Mouse (Mus musculus) right cerebral cortex, postnatal 10 days (tissue): Measurements from ENCODE around the gene Card9.
A peak's percentile ranks its signal among the peaks of the same experiment; 100 is the strongest.
"Not testable (repeated sequence)": the region's sequence is repeated elsewhere in the genome, so short reads cannot be mapped to it uniquely, and the experiment has no call there.

Experiments
- DNase-seq, 2 experiments: peaks; one replicate each; pipeline ENCODE4 v3.0.0; 2021; ENCODE audit warnings: low spot score in 2 of 2

The Card9 gene

GRCm38 (mm10) chr2:26360772-26361171 lies at the start of gene Card9:
Card9 (minus strand) TSS chr2:26360918.
- DNase-seq: peak in 1 of 2 experiments; percentile 43

DNA sequence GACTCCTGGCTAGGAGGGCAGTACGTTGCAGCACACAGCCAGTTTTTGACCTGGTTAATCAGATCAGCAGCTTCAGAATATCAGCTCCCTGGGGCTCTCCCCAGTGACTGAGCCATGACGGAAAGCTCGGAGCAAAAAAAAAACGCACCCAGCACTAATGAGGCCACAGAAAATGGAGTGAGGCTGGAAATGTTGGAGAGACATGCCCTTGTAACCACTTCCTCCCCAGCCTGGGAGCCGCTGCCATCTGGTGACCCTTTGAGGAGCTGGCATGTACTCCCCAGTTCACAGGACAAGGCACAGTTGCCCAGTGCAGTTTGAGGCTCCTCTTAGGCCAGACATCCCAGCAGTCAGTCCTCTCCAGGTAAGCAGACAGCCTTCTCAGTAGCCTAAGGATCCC lies 49.4 kb upstream of the Card9 start:
- no peak for DNase-seq

- no peak for DNase-seq
Observed at GRCm38 (mm10) chr2:26409362-26409761, 48.6 kb upstream of the Card9 start.

DNA sequence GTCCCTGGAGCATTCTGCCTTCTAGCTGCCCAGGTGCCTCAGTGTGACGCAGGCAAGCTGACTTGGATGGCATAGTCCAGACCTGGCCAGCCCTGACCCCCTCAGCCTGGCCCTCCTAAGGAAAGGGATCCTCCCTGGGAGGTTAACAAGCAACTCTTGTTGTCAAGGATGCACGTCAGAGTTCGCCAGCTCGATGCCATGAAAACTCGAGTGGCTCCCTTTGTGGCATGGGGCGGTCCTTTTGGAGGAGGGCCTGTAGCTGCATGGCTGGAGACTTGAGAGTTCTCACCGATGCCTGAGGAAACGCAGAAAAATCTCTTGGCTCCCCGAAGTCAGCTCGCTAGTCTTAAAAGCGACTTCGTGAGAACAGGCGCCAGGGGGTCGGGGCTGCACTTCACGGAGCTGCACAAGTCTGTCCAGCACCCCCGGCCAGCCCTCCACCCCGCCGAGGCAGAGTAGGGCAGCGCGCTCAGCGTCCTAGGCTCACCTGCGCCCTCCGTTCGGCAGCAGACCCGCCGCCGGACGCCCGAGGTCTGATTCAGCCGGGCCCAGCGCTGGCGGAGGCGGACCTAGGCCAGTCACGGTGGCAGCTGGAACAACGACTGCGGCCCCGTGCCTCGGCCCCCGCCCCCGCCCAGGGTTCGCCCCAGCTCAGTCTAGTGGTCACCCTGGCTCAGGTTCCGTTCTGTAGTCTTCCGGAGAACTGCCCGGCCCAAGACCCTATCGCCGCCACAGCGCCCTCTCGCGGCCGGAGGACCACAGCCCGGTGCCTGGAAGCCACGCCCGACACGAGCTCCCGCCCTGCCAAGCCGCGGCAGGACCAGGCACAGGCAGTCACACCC lies 48.0 kb upstream of the Card9 start, which contains the start of gene Inpp5e:
Inpp5e (minus strand) TSS at position 689 of the 842 bp plus-strand sequence.
- DNase-seq: peak; percentile 95 to 97

GRCm38 (mm10) chr2:26403306-26403705 lies 42.6 kb upstream of the Card9 start:
- DNase-seq: no peak

DNA sequence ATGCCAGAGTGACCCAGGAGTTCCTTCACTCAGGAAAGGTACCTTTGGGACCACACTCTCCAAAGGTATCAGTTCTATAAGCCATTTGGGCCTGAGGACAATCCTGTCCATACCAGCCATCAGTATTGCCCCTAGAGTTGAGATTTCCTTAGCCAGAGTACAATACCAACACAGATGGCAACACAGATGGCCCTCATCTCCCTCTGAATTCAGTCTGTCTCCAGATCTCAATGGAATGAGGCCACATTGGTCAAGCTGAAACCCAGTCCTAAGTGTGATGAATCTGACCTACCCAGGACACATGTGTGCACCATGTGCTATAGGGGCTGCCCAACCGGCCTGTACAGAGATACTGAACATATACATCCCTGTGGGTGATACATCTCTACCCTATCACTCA lies 41.5 kb upstream of the Card9 start:
- DNase-seq: no peak

DNA sequence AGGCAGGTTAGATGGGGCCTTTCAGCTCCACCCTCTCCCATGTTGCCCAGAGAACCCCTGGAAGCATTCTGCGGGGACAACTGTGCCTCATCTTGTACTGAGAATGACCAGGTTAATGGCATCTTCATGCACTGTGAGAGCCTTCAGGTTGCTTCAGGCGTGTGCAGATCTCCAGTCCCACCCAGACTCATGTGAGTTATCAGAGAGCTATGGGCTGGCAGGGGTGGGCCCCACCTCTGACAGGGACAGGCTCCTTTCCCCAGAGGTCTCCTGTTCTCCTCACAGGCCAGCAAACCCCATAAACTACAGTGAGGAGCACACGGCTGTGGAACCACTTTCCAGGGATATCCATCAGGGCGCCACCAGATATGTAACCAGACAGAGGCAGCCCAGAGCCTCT lies 40.3 kb upstream of the Card9 start:
- no peak for DNase-seq

GRCm38 (mm10) chr2:26400296-26400695 lies 39.6 kb upstream of the Card9 start:
- no peak for DNase-seq

DNA sequence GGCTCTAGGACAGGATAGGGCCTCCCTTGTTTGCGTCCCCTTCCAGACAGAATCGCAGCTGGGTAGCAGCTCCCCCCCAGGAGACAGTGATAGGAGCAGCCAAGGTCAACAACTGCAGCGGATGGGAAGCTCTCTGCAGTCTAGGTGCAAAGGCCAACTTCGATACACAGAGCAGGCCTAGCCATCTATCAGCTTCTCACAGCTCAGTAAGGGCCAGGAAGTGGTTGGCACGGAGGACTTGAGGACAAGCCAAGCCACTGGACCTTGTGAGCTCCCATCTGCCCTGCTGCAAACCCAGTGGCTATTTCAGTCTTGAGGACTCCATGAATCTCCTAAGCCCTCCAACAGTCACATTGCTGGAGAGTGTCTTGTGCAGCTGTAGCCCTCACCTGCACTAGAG lies 38.9 kb upstream of the Card9 start:
- no peak for DNase-seq

DNA sequence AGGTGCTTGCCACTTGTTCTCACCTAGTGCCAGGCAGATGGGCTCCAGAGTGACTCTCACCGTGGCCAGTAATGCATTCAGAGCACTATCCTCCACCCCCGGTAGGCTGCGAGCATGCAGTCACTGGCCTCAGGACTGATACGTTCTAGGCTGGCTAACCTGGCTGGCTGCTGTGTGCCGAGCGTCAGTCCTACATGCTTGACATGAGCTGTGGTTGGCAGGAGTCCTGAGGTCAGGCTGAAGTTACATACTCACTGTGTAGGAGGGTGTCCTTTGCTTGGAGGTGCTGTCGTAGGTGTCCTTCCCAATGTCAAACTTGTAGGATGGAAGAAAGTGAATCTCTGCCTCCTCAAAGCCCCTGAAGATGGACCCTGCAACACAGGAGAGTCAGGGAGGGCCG lies 38.3 kb upstream of the Card9 start:
- DNase-seq: no peak

GRCm38 (mm10) chr2:26391617-26392016 lies 30.9 kb upstream of the Card9 start:
- no peak for DNase-seq

DNA sequence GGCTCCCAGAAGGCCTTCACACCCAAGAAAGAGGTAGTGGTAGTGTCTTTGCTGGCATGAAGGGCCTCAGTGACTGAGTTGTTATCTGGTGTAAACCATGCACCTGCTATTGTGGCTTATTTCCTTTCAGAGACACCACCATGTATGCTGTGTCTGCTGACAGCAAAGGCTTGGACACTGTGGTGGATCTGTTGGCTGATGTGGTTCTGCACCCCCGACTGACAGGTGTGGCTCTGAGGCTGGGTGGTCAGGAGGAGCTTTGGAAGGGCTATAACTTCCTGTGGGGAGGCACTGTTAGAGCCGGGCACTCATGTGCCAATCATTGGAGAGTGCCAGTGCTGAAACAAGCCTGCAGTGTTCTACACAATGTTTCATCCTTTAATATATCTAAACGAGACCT lies 30.2 kb upstream of the Card9 start:
- no peak for DNase-seq

GRCm38 (mm10) chr2:26389154-26389690 lies 28.5 kb upstream of the Card9 start, which contains the start of the genes Entr1 and Pmpca:
Entr1 (minus strand) TSS chr2:26389316.
Pmpca (plus strand) TSS chr2:26389339.
- DNase-seq: peak; percentile 89 to 91

DNA sequence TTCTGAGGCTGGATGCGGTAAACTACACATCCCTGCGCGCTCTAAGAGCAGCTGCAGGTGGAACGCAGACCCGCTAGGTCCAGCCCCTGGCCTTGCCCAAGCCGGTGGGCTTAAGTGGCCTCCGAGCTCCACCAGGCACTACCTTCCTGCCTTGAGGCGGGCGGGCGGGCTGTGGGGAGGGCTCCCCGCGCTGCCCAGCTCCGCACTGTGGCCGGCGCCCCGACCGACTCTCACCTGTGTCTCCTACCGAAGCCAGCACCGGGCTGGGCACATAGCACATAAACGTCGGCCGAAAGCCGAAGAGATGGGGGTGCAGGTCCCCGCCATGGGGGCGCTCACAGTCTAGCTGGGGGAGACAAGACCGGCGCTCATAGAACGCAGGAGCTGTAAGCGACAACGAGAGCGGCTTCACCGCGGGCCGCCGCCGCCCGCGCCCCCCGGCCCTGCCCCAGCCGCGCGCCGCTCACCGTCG lies 28.0 kb upstream of the Card9 start:
- no peak for DNase-seq

GRCm38 (mm10) chr2:26387713-26388112 lies 27.0 kb upstream of the Card9 start:
- DNase-seq: no peak

DNA sequence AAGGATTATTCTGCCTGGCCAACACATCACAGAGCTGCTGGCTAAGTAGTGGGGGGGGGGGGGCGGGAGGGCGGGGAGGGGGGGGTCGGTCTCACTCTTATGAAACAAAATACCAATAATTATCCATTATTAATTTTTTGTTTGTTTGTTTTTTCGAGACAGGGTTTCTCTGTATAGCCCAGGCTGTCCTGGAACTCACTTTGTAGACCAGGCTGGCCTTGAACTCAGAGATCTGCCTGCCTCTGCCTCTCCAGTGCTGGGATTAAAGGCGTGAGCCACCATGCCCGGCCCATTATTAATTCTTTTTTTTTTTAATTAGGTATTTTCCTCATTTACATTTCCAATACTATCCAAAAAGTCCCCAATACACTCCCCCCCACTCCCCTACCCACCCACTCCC lies 20.2 kb upstream of the Card9 start:
- not testable (repeated sequence) for DNase-seq

DNA sequence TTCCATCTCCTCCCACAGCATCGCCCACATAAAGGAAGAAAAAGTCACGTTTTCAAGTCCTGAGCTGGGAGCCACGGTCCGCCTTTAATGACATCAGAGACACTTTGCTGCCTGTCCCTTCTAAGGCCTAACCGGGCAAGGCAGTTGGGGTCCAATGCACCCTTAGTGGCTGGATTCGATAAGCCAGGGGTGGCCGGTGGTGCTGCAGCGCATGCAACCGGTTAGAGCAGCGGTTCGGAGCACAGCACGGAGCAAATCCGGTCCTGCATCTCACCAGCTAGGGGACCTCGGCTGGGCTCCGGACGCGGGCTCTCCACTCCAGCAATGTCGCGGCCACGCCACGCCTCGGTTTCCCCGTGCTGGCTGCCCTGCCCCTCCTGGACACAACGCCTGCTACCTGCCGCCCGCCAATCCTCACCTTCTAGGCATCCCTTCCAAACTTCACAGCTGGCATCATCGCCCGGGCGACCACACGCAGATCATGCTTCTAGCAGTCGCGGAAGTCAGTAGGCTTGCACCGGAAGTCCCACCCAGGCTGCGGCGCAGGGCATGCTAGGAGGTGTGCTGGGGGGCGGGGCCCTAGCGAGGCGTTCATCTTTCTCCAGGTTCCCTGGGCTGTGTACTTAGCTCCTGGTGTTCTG lies 19.5 kb upstream of the Card9 start, which contains the start of gene Snapc4:
Snapc4 (minus strand) TSS at position 523 of the 641 bp plus-strand sequence.
- peak; percentile 91 to 92 for DNase-seq

GRCm38 (mm10) chr2:26372396-26372795 lies 11.7 kb upstream of the Card9 start:
- no peak for DNase-seq

GRCm38 (mm10) chr2:26368572-26368971 lies 7.9 kb upstream of the Card9 start:
- DNase-seq: no peak

DNA sequence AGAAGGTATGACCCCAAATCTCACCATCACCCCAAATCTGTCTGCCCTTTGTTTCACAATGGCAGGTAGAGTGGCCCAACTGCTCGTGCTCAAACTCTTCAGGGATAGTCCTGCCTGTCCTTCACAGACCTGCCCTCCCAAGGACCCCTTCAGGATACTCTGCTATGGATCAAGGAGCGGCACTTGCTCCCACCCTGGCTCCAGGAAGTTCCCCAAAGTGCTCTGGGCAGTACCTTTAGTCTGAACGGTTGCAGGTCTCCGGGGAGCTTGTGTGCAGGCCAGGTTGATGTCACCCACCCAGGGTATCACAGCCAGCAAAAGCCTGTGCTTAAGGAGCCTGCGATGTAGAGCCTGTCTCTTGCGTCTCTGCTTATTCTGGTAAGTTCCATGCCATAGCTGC lies 7.2 kb upstream of the Card9 start:
- DNase-seq: no peak

DNA sequence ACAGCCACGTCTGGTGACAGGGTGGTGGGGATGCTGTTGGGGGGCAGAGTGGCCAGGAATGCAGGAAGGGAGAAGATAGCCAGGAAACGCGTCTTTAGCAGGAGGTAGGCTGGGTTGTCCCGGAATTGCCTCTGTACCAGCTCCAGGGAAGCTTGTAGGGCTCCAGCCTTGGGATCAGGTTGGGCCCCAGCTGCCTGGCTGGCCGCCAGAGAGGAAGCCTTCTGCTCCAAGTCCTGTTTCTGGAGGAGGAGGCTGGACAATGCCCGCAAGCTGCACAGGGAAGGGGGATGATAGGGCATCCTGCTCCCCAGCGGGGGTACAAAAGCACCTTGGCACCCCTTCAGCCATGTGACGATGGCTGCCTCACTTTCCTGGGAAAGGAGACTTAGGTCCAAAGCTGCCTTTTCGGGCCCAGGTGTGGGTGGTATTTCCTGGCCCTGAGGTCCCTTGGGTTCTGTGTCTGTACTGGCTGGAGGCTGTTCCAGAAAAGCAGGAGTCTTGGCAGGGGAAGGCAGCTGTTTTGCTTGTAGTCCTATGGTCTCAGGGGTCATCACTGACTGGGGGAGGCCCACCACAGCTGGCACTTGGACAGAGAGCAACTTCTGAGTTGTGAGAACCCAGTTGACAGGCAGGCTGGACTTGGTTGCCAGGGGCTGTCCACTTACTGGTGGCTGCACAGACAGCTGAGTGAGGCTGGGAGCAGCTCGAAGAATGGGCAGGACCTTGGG lies 4.2 kb upstream of the Card9 start:
- DNase-seq: peak; percentile 65 to 71

DNA sequence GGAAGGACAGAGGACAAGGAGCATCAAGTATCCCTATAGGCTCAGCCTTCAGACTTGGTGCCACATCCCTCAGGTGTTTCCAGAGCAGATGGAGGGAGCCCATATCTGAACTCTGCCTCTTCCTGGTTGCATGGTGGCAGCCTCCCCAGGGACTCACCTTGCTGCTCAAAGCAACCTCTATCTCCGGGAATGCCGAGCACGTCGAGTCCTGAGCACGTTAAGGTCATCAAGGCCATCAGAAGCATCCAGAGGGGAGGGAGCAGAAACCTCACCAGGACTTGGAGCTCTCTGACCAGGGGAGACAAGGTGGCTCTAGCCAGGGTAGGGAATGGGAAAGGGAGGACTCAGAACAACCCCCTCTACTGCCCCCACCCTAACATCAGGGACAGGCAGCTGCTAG lies 2.8 kb upstream of the Card9 start:
- no peak for DNase-seq
